Mouse (Mus musculus): ENCODE measurements at regions not wholly inside any gene's neighbourhood (a gene's known extent, or its start where the extent isn't known, plus 50 kb on each side); places are given as distances from the start of the nearest gene placed in this dataset.

DNA sequence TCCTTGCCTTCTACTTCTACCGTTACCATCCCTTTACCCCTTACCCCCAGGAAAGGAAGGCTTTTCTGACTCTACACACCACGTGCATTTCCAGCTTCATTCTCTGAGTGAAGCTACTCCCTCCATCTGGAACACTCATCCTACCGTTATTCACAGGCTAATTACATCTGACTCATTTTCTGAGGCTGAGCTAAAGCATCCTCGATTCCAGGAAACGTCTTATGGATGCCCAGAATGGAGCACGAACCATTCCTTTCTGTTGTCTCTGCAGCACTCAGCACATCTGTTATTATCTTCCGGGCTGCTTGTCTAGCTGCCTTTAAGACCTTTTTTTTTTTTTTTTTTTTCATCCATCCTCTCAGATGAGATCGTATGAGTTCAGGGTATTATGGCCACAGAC lies 112.5 kb upstream of the Btg1 start:
- DNase-seq: no peak

DNA sequence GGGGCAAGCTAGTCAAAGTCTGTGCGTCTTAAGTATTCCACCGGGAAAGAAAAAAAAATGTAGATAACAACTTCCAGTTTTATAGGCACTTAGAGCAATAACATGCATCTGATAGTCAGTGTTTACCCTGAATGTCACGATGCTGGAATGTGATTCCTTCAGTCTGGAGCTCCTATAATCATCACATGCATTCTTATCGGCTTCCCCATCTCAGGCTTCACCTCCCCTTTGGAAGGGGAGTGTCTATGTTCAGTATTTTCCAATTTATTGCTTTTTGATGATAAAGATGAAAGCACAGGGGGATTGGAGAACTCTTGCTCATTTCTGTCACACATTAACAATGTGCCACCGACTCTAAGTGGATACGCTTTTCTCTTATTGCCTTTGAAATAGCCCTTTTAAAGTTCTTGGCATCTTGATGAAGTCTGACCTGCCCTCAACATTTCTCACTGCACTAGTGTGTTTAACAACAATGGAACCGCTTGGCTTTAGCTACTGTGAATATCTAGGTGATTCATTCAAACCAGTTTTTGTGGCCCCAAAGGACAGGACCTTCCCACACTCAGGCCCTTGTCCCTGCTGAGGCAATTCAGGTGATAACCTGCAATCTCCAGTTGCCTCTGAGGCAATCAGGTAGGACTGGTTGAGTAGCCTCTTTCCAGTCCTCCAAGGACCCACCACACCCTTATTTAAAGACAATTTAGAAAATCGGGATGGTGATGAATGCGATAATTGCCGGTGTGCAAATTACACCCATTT lies 101.5 kb upstream of the Btg1 start:
- no peak for DNase-seq

DNA sequence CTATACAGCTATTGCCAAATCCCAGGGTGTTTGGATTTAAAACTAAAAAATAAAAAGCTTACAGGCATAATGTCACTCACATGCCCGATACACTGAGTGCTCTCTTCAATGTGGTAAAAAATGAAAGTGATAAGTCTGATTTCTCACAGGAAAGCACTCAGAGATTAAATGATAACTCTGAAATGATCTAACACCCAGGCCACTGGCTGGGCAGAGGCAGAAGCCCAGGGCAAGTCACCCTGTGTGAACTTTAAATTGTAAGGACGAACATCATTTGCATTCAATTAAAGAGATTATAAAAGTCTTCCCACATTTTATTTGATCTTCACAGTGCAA lies 100.9 kb upstream of the Btg1 start:
- DNase-seq: no peak

DNA sequence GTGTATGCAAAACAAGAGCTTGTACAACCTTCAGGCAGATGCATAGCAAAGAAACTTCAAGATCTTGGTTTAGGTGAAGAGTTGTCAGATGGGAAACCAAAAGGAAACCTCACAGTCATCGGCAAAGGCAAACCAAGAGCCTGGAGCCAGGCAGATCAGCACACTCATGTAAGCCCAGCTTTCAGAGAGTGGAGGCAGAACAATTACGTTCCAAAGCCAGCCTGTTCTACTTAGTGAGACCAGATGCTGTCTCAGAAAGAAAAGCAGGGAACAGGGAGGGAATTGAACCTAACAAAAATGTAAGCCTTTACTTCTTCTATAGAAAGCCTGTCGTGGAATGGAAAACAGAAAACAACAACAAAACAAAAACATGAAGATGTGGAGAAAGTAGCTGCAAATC lies 97.4 kb upstream of the Btg1 start:
- DNase-seq: no peak

DNA sequence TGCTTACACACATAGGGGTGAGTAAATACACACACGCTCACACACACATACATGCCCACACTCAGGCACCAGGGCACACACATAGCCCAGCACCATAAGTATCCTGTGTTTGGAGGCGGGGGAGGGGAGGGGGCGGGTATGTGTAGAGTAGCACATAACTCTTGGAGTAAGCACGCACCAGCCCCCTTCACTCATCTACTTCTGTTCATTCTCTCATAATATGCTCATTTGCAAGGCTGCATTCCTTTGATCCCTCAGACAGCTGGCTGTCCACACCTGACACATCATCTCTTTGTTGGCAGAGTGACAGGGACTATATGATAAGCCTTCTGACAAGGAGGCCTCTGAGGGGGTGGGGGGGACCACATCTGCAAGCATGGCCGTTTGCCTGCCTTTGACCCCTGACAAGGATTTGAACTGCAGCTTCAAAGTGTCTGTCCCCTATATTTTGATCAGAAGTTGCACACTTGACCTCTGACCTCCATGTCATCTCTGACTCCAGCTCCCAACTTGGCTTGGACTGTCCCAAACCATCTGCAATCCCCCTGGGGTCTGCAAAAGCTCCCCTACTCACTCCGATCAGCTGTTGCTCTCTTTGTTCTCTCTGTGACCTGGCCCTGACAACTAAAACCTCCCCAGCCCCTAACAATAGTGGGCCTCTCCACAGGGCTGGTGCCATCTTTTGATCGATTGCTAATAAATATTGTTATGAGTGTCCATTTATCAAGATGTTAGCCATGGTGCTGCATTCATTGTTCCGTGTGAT lies 95.6 kb upstream of the Btg1 start:
- no peak for DNase-seq

DNA sequence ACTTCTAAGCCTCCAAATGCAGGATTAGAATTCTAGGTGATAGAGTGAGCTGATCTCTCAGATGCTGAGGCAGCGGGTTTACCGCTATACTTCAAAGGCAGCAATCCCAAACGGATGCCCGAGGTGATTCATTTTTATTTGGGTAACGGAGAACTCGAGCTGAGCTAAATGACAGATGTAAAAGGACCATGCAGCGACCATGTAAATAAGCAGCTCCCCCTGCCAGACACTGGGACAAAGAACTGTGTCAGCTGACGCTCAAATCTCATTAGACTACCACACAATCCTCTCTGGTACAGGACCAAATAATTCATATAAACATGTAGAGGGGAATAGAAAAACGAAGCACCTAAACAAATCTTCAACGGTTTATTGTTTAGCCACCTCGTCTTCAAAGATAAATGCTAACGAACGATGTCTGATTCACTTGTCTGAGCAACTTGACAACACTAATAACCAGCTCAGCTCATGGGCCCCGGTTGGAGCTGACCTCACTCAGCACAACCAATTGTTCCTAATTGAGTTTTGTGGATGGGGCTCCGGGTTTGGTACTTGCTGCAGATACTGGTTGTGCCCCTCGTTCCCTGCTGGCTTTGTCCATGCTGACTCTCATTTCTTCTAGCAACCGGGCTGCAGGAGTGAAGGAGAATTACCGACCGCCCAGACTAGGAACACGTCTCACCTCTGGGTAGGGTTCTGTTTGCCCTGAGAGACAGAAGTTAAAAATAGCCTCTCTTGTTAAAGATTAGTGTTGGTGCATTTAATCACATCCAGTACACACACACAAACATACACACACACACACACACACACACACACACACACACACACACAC lies 92.6 kb upstream of the Btg1 start:
- no peak for DNase-seq

DNA sequence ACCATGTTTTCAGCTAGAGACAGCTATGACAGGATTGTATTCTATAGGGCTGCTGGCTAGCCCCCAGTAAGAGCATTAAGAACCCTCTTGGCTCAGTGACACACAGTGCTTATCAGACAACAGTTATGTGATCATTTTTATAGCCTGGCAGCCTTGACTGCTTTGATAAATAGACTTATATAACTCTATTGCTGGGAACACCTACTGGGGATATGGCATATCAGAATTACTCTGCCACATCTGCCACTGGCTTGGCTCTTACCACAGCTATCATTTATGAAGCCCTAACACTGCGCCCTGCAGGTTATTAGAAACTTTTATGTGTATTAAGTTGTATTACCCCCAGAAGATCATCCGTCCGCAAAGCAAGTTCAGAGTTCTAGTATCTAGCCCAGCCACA lies 88.9 kb upstream of the Btg1 start:
- DNase-seq: no peak

DNA sequence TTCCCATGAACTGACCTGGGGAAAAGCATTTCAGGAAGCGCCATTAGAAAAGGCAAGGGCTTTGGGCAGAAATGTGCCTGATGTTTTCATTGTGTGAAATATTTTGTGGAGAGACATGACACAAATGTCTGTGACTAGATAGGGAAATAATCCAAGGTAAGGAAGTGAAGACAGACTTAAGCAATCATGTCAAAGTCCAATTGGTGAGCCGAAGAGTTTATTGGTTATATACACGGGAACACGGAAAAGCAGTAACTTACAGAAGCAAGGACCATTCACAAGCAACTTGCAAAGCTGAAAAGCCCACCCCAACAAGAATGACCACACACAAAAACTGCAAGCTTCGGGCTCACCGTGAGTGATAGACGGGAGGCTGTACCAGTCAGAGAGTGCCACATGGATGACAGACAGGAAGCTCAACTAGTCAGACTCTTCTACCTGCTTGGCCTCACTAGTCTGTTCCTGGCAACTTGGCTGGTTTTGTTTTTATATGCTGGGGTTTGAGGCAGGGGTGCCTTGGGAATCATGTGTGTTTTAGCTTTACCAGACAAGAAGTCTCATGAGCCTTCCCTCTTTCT lies 82.2 kb upstream of the Btg1 start:
- DNase-seq: no peak

DNA sequence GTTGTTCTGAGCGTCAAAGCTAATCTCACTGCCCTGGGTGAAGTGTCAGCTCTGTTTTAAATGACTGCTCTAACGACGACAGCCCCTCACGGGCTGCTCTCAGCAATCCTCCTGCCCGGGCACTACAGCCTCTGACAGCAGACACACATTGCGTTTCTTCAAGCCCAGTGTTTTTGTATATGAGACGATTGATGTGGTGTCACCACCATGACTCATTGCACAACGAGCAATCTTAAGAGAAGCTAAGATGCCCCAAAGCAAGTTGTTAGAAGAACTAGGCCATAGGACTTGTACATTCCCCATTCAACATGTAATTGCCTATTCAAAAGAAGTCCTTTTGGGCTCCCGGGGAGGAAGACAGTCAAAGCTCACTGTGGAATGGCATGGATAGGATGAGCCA lies 81.3 kb upstream of the Btg1 start:
- DNase-seq: no peak

DNA sequence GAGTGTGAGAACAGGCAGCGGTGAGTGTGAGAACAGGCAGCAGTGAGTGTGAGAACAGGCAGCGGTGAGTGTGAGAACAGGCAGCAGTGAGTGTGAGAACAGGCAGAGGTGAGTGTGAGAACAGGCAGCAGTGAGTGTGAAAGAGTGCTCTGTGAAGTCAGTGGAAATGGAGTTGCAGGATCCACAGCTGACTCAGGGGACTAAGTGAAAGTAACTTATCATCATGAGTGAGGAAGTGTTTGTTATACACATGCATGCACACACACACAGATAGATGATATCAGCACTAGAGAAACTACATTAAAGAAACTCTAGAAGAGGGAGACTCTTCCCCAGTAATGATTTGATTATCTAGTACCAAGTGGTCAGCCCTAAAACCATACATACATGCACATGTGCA lies 76.0 kb upstream of the Btg1 start:
- DNase-seq: no peak

DNA sequence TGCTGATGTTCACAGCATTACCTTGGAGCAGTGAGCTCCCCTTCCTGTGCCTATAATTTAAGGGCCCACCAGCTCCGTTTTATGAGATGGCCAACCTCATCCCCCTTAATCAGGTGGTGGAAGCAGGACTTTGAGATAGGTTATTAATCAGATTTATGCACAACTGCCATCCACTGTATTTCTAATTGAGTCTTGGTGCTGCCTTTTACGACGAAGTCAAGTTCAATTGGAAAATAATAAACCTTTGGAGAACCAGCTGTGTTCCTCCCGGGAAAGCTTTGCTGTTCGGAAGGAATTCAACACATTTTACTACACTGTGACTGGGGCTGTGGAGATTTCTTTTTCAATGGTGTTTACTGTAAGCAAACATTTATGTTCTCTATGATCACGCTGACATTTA lies 71.5 kb upstream of the Btg1 start:
- DNase-seq: no peak

DNA sequence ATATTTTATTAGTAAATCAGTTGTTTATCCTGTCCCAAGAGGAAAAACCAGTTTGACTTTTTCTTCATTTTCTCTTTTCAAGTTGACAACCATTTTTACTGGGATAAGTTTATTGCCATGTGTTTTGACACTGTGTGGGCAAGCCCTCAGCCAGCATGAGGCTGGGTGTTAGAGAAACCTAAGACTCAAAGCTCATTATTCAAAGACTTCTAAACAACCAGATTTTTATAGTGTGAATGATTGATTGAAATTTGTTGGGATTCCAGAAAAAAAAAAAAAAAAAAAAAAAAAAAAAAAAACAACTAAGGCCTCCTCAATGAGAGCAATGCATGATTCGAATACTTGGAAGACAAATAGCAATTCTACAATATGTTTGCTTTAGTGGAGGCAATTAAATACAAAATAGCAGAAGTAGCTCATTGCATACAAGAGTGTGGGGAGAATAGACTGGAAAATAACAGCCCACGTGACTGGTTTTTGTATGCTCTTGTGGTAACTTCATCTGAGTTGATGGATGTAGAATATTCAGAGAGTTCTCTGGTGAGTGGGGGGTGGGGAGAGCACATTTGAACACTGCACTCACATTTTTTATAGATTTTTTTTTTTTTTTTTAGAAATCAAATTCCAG lies 70.9 kb upstream of the Btg1 start:
- DNase-seq: no peak

DNA sequence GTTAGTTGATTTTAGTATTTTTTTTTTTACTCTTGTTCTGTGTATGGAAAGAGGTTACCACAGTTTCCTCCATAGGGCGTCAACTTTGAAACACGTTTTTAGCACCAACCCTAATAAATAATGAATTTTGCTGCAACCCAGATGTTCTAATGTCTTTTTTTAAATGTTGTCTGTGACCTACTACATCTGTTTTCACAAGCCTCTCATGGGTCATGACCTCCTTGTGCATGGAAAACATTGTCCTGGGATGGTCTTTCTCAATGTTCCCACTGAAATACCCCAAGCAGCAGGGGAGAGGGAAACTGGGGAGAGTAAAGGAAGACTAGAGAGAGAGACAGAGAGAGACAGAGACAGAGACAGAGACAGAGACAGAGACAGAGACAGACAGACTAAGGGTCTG lies 67.2 kb upstream of the Btg1 start:
- DNase-seq: no peak

DNA sequence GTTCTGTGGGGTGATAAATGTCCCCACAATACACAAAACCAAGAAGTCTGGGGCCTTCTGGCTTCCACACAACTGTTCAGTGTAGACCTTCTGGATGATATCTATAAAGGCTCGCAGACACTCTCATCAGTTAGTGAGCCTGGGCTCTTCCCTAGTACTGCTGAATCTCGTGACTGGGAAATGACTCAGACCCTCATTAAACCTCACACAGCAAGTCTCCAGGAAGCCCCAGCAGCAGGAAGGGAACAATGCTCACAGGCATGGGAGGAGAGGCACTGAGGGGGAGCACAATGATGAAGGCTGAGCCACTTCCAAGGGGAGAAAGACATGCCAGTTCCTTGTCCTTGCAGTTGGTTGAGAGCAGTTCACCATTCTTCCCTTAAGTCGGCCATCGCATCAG lies 66.5 kb upstream of the Btg1 start:
- no peak for DNase-seq

DNA sequence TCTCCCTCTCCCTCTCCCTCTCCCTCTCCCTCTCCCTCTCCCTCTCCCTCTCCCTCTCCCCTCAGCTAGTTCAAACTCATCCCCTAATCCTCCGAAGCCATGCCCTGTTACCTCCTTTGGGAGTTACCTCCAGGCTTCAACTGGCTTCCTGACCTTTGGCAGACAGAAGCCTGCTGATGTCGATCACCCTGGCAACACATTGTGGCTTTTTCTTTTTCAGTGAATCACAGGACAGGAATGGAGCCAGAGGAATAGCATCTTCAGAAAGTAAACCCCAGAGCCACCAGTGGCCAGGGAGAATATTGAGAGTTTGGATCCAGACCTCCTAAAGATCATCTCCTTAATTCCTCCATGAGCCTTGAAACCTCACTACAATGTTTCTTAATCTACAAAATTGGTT lies 59.5 kb upstream of the Btg1 start:
- DNase-seq: no peak

DNA sequence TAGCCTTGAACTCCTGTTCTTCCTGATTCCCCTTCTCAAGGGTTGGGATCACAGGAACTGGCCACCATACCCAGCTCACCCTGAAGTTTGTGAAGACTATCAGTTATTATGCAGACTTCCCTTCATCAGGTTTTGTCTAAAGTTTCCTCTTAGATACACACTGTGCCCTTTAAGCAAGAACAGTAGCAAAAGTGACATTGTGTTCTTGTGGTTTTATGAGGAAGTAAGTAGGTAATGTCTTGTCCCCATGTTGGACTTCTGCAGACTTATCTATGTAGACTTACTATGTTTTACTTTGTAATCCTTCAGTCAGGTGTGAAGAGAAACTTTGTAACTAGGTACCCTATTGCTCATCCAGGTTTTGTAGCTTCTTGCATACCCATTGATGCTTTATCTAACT lies 51.5 kb upstream of the Btg1 start:
- no peak for DNase-seq

Data from right cerebral cortex, adult 18-20 months (tissue).